Mouse (Mus musculus) lung, embryonic 14.5 days (tissue): ENCODE data around the gene Papln. TPM values are rescaled to one million over a fixed set of nuclear protein-coding genes. Genes with fewer than 3 reads are reported as not detected.

Source experiments
- ATAC-seq: fragments of 200-750 bp; cut with Nextera tagmentation; 2 replicates; pipeline ENCODE4 v1.8.0; 2017; ENCODE audit warnings: mild to moderate bottlenecking, moderate TSS enrichment, moderate library complexity; ENCODE audit not compliant: insufficient read depth
- DNase-seq: peaks from one replicate; pipeline ENCODE4 v3.0.0-alpha.2; 2015
- H3K27ac ChIP-seq: fragments of 300-500 bp; sonication (generic); 2 replicates; pipeline ENCODE4 v1.5.1; 2014; ENCODE audit warnings: low read depth, mild to moderate bottlenecking, moderate library complexity
- H3K27me3 ChIP-seq: fragments of 300-500 bp; sonication (generic); 2 replicates; pipeline ENCODE4 v1.6.1; 2014; ENCODE audit warnings: low read length, control low read depth; ENCODE audit not compliant: insufficient read depth
- H3K36me3 ChIP-seq: fragments of 300-500 bp; sonication (generic); 2 replicates; pipeline ENCODE4 v1.6.1; 2014; ENCODE audit warnings: control low read depth; ENCODE audit not compliant: insufficient read depth
- H3K4me1 ChIP-seq: fragments of 300-500 bp; sonication (generic); 2 replicates; pipeline ENCODE4 v1.6.1; 2014; ENCODE audit warnings: antibody characterized with exemption, control low read depth; ENCODE audit not compliant: insufficient read depth
- H3K4me2 ChIP-seq: fragments of 300-500 bp; sonication (generic); 2 replicates; pipeline ENCODE4 v1.6.1; 2014; ENCODE audit warnings: mild to moderate bottlenecking
- H3K4me3 ChIP-seq: fragments of 300-500 bp; sonication (generic); 2 replicates; pipeline ENCODE4 v1.5.1; 2014; ENCODE audit warnings: low read depth, low read length
- H3K9ac ChIP-seq: fragments of 300-500 bp; sonication (generic); 2 replicates; pipeline ENCODE4 v1.6.1; 2014
- H3K9me3 ChIP-seq: fragments of 300-500 bp; sonication (generic); 2 replicates; pipeline ENCODE4 v1.6.1; 2016; ENCODE audit warnings: low read depth, low read length, control low read depth
- CTCF ChIP-seq: IDR thresholded peaks from 2 replicates; pipeline ENCODE4 v1.5.1; 2016; ENCODE audit warnings: antibody characterized with exemption, low read depth
- WGBS: fragments of 180-500 bp; shearing (Covaris S2); extraction: QIAGEN DNeasy Blood & Tissue Kit; methylation state at CpG from one replicate; pipeline ENCODE4 v1.1.7; 2014; 5-methylcytosine and 5-hydroxymethylcytosine counted together
- polyA plus RNA-seq: library from polyadenylated mRNA; unstranded; fragments of >200 nt; fragmentation: Nextera tagmentation; extraction: Ambion mirVana; gene quantifications from 2 replicates; pipeline ENCODE4 v1.2.1, GENCODE M21; 2014

Gene Papln
- polyA plus RNA-seq, 1 experiment from 2014 or later: 0.67 TPM

GRCm38 (mm10) chr12:83811901-83812300, 48.5 kb downstream of the Papln start:
- Histone ChIP-seq H3K36me3 (peaks cover 13% of the 10 kb centered on the region), H3K4me1 (no peaks in the 10 kb centered on the region), H3K27me3 (no peaks in the 10 kb centered on the region), H3K4me2 (no peak overlapping the region), H3K9me3 (no peaks in the 10 kb centered on the region), H3K9ac (no peak overlapping the region), H3K4me3 (no peak overlapping the region), H3K27ac (no peak overlapping the region)
- 96% methylated on average over 3 of the region's 3 CpGs for WGBS
- no peak for DNase-seq
- ATAC-seq: no peak
- TF ChIP-seq CTCF: no peak

- no peaks in the 10 kb centered on the region for H3K9me3 ChIP-seq
- H3K4me2 ChIP-seq: no peak overlapping the region
- ATAC-seq: no peak
- H3K27me3 ChIP-seq: no peaks in the 10 kb centered on the region
- 0 out of 2 replicates have a peak, but pooled peaks cover 5% of the 10 kb centered on the region for H3K36me3 ChIP-seq
- TF ChIP-seq CTCF: no peak
- 64% methylated on average over 1 of the region's 1 CpGs for WGBS
- H3K9ac ChIP-seq: no peak overlapping the region
- no peak overlapping the region for H3K27ac ChIP-seq
- H3K4me3 ChIP-seq: no peak overlapping the region
- H3K4me1 ChIP-seq: no peaks in the 10 kb centered on the region
- no peak for DNase-seq
Observed at GRCm38 (mm10) chr12:83816616-83817015, 53.2 kb downstream of the Papln start.

- no peak overlapping the region for H3K27ac ChIP-seq
- no peak for TF ChIP-seq CTCF
- no peaks in the 10 kb centered on the region; the same call in 1 of the 2 replicates for H3K9me3 ChIP-seq
- H3K27me3 ChIP-seq: no peaks in the 10 kb centered on the region
- ATAC-seq: no peak
- 70% methylated on average over 3 of the region's 3 CpGs for WGBS
- no peak overlapping the region for H3K4me2 ChIP-seq
- H3K4me1 ChIP-seq: no peaks in the 10 kb centered on the region
- no peak overlapping the region for H3K4me3 ChIP-seq
- DNase-seq: no peak
- no peak overlapping the region for H3K9ac ChIP-seq
- peaks cover 13% of the 10 kb centered on the region; the same call in 1 of the 2 replicates for H3K36me3 ChIP-seq
Observed at GRCm38 (mm10) chr12:83830424-83830823, 67.0 kb downstream of the Papln start.

GRCm38 (mm10) chr12:83833979-83834378, 70.5 kb downstream of the Papln start:
- Histone ChIP-seq H3K27ac (no peak overlapping the region), H3K4me3 (no peak overlapping the region), H3K4me2 (no peak overlapping the region), H3K9ac (no peak overlapping the region), H3K36me3 (peaks cover 18% of the 10 kb centered on the region), H3K27me3 (no peaks in the 10 kb centered on the region), H3K4me1 (no peaks in the 10 kb centered on the region), H3K9me3 (no peaks in the 10 kb centered on the region; the same call in 1 of the 2 replicates)
- DNase-seq (no peak), ATAC-seq (no peak)
- 89% methylated on average over 3 of the region's 3 CpGs for WGBS
- TF ChIP-seq CTCF: no peak

- Histone ChIP-seq H3K9ac (no peak overlapping the region), H3K4me1 (no peaks in the 10 kb centered on the region), H3K36me3 (peaks cover 13% of the 10 kb centered on the region), H3K27me3 (no peaks in the 10 kb centered on the region), H3K4me3 (no peak overlapping the region), H3K9me3 (no peaks in the 10 kb centered on the region), H3K4me2 (no peak overlapping the region), H3K27ac (no peak overlapping the region)
- 82% methylated on average over 10 of the region's 10 CpGs for WGBS
- TF ChIP-seq CTCF: no peak
- ATAC-seq (no peak), DNase-seq (no peak)
Observed at GRCm38 (mm10) chr12:83841409-83842190, 78.2 kb downstream of the Papln start.

Other genes with a start within 250 kb of the Papln start
- 21.3 and 25.1 TPM in 2 replicates for gene Dcaf4, start 243.2 kb upstream of the Papln start, polyA plus RNA-seq
- 14.7 and 16.6 TPM in 2 replicates for gene Zfyve1, start 166.4 kb upstream of the Papln start, polyA plus RNA-seq
- 254 and 260 TPM in 2 replicates for gene Rbm25, start 132.4 kb upstream of the Papln start, polyA plus RNA-seq
- 61.3 and 62.2 TPM in 2 replicates for gene Psen1, start 75.5 kb upstream of the Papln start, polyA plus RNA-seq
- 36.0 and 38.3 TPM in 2 replicates for gene Numb, start 158.3 kb downstream of the Papln start, polyA plus RNA-seq
- gene Riox1, start 187.0 kb downstream of the Papln start, polyA plus RNA-seq: 18.6 and 20.1 TPM in 2 replicates
- not detected in 2 replicates for gene Heatr4, start 221.2 kb downstream of the Papln start, polyA plus RNA-seq
- 30.3 and 31.3 TPM in 2 replicates for gene Acot2, start 224.2 kb downstream of the Papln start, polyA plus RNA-seq
- gene Acot1, start 245.9 kb downstream of the Papln start, polyA plus RNA-seq: 92.9 and 98.2 TPM in 2 replicates